Mouse (Mus musculus): ENCODE data around the gene Dgki. TPM values are rescaled to one million over a fixed set of nuclear protein-coding genes. Genes with fewer than 3 reads are reported as not detected.

Dgki gene
- total and polyA plus RNA-seq, 3 experiments: 0.04 to 0.18 (median 0.08) TPM

DNA sequence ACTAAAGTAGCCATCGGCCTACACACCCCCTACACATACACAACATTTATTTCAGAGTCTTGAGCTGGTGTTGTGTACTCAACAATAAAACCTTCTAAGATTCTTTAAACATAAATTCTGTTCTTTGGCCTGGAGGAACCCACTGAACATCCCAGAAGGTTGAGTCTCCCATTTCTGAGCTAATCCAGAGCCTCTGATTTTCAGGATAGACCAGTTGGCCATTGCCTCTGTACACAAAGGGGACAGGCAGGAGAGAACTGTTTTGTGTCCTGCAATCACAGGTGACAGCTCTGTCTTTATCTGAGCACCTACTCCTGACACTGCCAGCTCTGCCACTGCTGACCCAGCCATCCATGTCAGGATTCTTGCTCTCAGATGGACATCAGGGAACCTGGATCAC is 8.8 kb downstream of the Dgki start:
- H3K27me3 ChIP-seq (ENCODE audit: control insufficient read depth, insufficient read depth, low read length): no peaks in the 10 kb centered on the region
- DNase-seq: no peak
- no peak overlapping the region for H3K27ac ChIP-seq
- no peak overlapping the region for H3K9ac ChIP-seq (ENCODE audit: low read depth, low read length)
- intact Hi-C loops (cut with DNase I): no loop called here
- no peaks in the 10 kb centered on the region for H3K79me2 ChIP-seq (replicated peaks; ENCODE audit: control insufficient read depth, insufficient read depth, low read length)
- H3K36me3 ChIP-seq (ENCODE audit: control insufficient read depth, insufficient read depth, low read length): no peaks in the 10 kb centered on the region
- TF ChIP-seq EP300 (IDR thresholded peaks at IDR 0.05; ENCODE audit: insufficient read depth, low read depth, low read length) (no peak), POLR2A (IDR thresholded peaks at IDR 0.05; ENCODE audit: insufficient read depth, low read depth, low read length) (no peak), CTCF (IDR thresholded peaks at IDR 0.05) (no peak)
- 95% methylated on average over 1 of the region's 1 CpGs for WGBS
- no peaks in the 10 kb centered on the region for H3K4me1 ChIP-seq (ENCODE audit: control insufficient read depth, insufficient read depth, low read length)
- no peak overlapping the region for H3K4me3 ChIP-seq

DNA sequence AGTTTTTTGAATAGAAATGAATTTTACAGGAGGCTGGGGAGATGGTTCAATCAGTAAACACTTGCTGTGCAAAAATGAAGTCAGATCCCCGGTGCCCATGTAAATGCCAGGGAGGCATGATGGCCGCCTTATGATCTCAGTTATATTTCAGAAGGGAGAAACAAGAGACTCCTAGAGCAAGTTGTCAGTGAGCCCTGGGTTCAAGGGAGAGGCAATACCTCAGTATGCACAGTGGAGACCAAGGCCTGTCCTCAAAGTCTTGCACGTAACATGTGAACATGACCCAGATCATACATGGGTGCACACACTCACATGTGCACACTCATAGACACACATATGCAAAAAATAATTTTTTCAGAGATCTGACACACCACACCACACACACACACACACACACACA is 9.3 kb downstream of the Dgki start:
- H3K27ac ChIP-seq: no peak overlapping the region
- no peaks in the 10 kb centered on the region for H3K36me3 ChIP-seq (ENCODE audit: control insufficient read depth, insufficient read depth, low read length)
- no peak for DNase-seq
- TF ChIP-seq POLR2A (IDR thresholded peaks at IDR 0.05; ENCODE audit: insufficient read depth, low read depth, low read length) (no peak), CTCF (IDR thresholded peaks at IDR 0.05) (no peak), EP300 (IDR thresholded peaks at IDR 0.05; ENCODE audit: insufficient read depth, low read depth, low read length) (no peak)
- WGBS: 98% methylated on average over 3 of the region's 3 CpGs
- no peaks in the 10 kb centered on the region for H3K4me1 ChIP-seq (ENCODE audit: control insufficient read depth, insufficient read depth, low read length)
- intact Hi-C loops (cut with DNase I): no loop called here
- H3K9ac ChIP-seq (ENCODE audit: low read depth, low read length): no peak overlapping the region
- no peaks in the 10 kb centered on the region for H3K79me2 ChIP-seq (replicated peaks; ENCODE audit: control insufficient read depth, insufficient read depth, low read length)
- H3K27me3 ChIP-seq (ENCODE audit: control insufficient read depth, insufficient read depth, low read length): no peaks in the 10 kb centered on the region
- no peak overlapping the region for H3K4me3 ChIP-seq

DNA sequence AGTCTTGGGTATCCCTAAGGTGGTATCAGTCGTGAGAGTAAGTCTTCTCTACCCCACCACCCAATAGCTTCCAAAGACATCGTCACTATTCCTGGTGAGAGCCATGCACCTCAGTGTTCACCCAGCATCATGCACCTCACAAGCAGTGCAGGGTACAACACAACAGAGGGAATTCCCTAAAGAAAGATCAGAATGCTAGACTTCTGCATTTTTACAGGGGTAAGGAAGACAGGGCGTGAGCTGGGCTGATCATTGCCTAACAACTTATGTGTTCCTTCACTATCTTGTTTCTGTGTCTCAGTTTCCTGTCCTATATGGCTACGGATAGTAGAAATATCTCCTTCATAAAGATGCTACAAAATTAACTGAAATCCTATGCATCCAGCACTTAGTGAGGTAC is 13.8 kb downstream of the Dgki start:
- H3K27me3 ChIP-seq (ENCODE audit: control insufficient read depth, insufficient read depth, low read length): no peaks in the 10 kb centered on the region
- no peak for DNase-seq
- no peaks in the 10 kb centered on the region; the same call in 1 of the 2 replicates for H3K4me1 ChIP-seq (ENCODE audit: control insufficient read depth, insufficient read depth, low read length)
- no peaks in the 10 kb centered on the region for H3K36me3 ChIP-seq (ENCODE audit: control insufficient read depth, insufficient read depth, low read length)
- TF ChIP-seq EP300 (IDR thresholded peaks at IDR 0.05; ENCODE audit: insufficient read depth, low read depth, low read length) (no peak), CTCF (IDR thresholded peaks at IDR 0.05) (no peak), POLR2A (IDR thresholded peaks at IDR 0.05; ENCODE audit: insufficient read depth, low read depth, low read length) (no peak)
- H3K4me3 ChIP-seq: no peak overlapping the region
- no peak overlapping the region for H3K9ac ChIP-seq (ENCODE audit: low read depth, low read length)
- H3K27ac ChIP-seq: no peak overlapping the region
- WGBS: 95% methylated on average over 4 of the region's 4 CpGs
- no peaks in the 10 kb centered on the region for H3K79me2 ChIP-seq (replicated peaks; ENCODE audit: control insufficient read depth, insufficient read depth, low read length)
- intact Hi-C loops (cut with DNase I): no loop called here

DNA sequence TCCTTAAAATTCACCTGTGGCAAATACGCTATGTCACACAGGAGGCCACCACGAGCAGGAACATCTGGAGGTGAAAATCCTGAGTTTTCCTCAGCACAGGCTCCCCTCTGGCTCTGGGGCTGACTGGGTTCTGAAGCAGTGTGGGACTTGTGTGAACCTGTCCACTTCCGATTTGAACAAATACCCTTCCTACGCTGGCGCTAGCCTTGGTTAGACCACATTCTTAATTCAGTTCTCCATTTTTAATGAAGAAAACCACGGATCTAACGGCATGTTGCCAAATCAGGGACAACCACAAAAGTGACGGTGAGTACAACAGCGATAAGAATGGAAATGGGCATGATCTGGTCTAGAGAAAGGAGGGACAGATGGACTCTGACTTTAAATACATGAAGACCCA is 15.1 kb downstream of the Dgki start:
- H3K9ac ChIP-seq (ENCODE audit: low read depth, low read length): no peak overlapping the region
- 93% methylated on average over 9 of the region's 9 CpGs for WGBS
- H3K79me2 ChIP-seq (replicated peaks; ENCODE audit: control insufficient read depth, insufficient read depth, low read length): no peaks in the 10 kb centered on the region
- no peak overlapping the region for H3K4me3 ChIP-seq
- H3K27me3 ChIP-seq (ENCODE audit: control insufficient read depth, insufficient read depth, low read length): no peaks in the 10 kb centered on the region
- TF ChIP-seq POLR2A (IDR thresholded peaks at IDR 0.05; ENCODE audit: insufficient read depth, low read depth, low read length): no peak
- no peak for TF ChIP-seq EP300 (IDR thresholded peaks at IDR 0.05; ENCODE audit: insufficient read depth, low read depth, low read length)
- TF ChIP-seq CTCF (IDR thresholded peaks at IDR 0.05): no peak
- DNase-seq: no peak
- intact Hi-C loops (cut with DNase I): no loop called here
- no peaks in the 10 kb centered on the region; the same call in 1 of the 2 replicates for H3K4me1 ChIP-seq (ENCODE audit: control insufficient read depth, insufficient read depth, low read length)
- no peak overlapping the region for H3K27ac ChIP-seq
- no peaks in the 10 kb centered on the region for H3K36me3 ChIP-seq (ENCODE audit: control insufficient read depth, insufficient read depth, low read length)

DNA sequence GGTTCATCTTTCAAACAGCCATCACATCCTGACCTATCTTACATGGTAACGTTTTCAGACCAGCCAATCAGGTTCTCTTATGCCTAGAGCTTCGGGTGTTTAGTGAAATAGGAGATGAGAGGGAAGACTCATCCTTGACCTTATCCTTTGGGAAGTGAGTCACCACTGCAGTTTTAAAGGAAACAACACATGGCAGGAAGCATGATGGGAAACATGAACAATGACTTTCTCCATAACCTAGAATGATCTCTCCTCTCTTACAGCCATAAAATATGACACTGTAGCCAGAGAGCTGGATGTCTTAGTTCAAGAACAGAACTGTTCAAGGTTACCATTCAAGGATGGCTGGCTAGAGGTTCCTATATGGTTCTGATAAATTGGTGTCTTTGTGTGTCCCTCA is 16.6 kb downstream of the Dgki start:
- H3K4me1 ChIP-seq (ENCODE audit: control insufficient read depth, insufficient read depth, low read length): no peaks in the 10 kb centered on the region; the same call in 1 of the 2 replicates
- intact Hi-C loops (cut with DNase I): no loop called here
- WGBS: 26% methylated on average over 2 of the region's 2 CpGs

DNA sequence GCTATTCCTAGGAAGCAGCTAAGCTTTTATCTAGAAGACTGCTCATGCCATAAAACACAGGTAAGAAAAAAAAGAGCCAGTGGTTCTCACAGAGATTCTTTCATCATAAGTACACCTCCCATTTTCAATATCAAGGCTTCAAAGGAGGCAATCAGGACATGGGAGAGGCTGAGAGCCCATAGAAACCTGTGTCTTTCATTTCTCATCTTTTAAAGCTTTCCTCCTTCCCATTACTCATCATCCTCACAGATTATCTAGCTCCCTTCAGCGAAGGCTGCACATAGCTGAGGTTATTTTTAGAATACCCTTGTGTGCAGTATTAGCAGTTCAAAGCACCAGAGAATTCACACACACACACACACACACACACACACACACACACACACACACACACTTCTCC is 17.3 kb downstream of the Dgki start:
- no peak for DNase-seq
- Histone ChIP-seq H3K27ac (no peak overlapping the region), H3K4me3 (no peak overlapping the region), H3K79me2 (replicated peaks; ENCODE audit: control insufficient read depth, insufficient read depth, low read length) (no peaks in the 10 kb centered on the region), H3K27me3 (ENCODE audit: control insufficient read depth, insufficient read depth, low read length) (no peaks in the 10 kb centered on the region), H3K36me3 (ENCODE audit: control insufficient read depth, insufficient read depth, low read length) (no peaks in the 10 kb centered on the region), H3K9ac (ENCODE audit: low read depth, low read length) (no peak overlapping the region), H3K4me1 (ENCODE audit: control insufficient read depth, insufficient read depth, low read length) (no peaks in the 10 kb centered on the region; the same call in 1 of the 2 replicates)
- intact Hi-C loops (cut with DNase I): no loop called here
- no peak for TF ChIP-seq CTCF (IDR thresholded peaks at IDR 0.05)
- no peak for TF ChIP-seq POLR2A (IDR thresholded peaks at IDR 0.05; ENCODE audit: insufficient read depth, low read depth, low read length)
- no peak for TF ChIP-seq EP300 (IDR thresholded peaks at IDR 0.05; ENCODE audit: insufficient read depth, low read depth, low read length)
- WGBS: 17% methylated on average over 1 of the region's 1 CpGs

More for the DNA sequence above, 16.6 kb downstream of the Dgki start:
- no peaks in the 10 kb centered on the region for H3K27me3 ChIP-seq (ENCODE audit: control insufficient read depth, insufficient read depth, low read length)
- H3K27ac ChIP-seq: no peak overlapping the region
- TF ChIP-seq CTCF (IDR thresholded peaks at IDR 0.05) (no peak), POLR2A (IDR thresholded peaks at IDR 0.05; ENCODE audit: insufficient read depth, low read depth, low read length) (no peak), EP300 (IDR thresholded peaks at IDR 0.05; ENCODE audit: insufficient read depth, low read depth, low read length) (no peak)
- DNase-seq: no peak
- no peaks in the 10 kb centered on the region for H3K79me2 ChIP-seq (replicated peaks; ENCODE audit: control insufficient read depth, insufficient read depth, low read length)
- H3K4me3 ChIP-seq: no peak overlapping the region
- no peak overlapping the region for H3K9ac ChIP-seq (ENCODE audit: low read depth, low read length)
- H3K36me3 ChIP-seq (ENCODE audit: control insufficient read depth, insufficient read depth, low read length): no peaks in the 10 kb centered on the region
